Mouse (Mus musculus) lung, postnatal 0 days (tissue): ENCODE measurements around the gene Rora. TPM values are rescaled to one million over a fixed set of nuclear protein-coding genes. Genes with fewer than 3 reads are reported as not detected.
A peak's percentile ranks its signal among the peaks of the same experiment; 100 is the strongest.

Experiments
- ATAC-seq: fragments of 200-750 bp; cut with Nextera tagmentation; 2 replicates; pipeline ENCODE4 v1.8.0; 2017; ENCODE audit warnings: moderate library complexity
- DNase-seq: peaks from one replicate; pipeline ENCODE4 v3.0.0-alpha.2; 2016; ENCODE audit warnings: low spot score
- H3K27ac ChIP-seq: fragments of 300-500 bp; sonication (generic); 2 replicates; pipeline ENCODE4 v1.5.1; 2014; ENCODE audit warnings: antibody characterized with exemption, mild to moderate bottlenecking, low read length, mixed read lengths
- H3K27me3 ChIP-seq: fragments of 300-500 bp; sonication (generic); replicated peaks from 2 replicates; pipeline ENCODE4 v1.6.1; 2014; ENCODE audit warnings: low read length, mixed read lengths; ENCODE audit not compliant: insufficient read depth
- H3K36me3 ChIP-seq: fragments of 300-500 bp; sonication (generic); 2 replicates; pipeline ENCODE4 v1.6.1; 2014; ENCODE audit warnings: low read length, mixed read lengths; ENCODE audit not compliant: insufficient read depth
- H3K4me1 ChIP-seq: fragments of 300-500 bp; sonication (generic); 2 replicates; pipeline ENCODE4 v1.6.1; 2014; ENCODE audit warnings: antibody characterized with exemption, low read depth, low read length, mixed read lengths; ENCODE audit not compliant: insufficient read depth
- H3K4me2 ChIP-seq: fragments of 300-500 bp; sonication (generic); replicated peaks from 2 replicates; pipeline ENCODE4 v1.6.1; 2014; ENCODE audit warnings: low read depth, mild to moderate bottlenecking, low read length, moderate library complexity, mixed read lengths
- H3K4me3 ChIP-seq: fragments of 300-500 bp; sonication (generic); 2 replicates; pipeline ENCODE4 v1.5.1; 2014; ENCODE audit warnings: low read depth, low read length
- H3K9ac ChIP-seq: fragments of 300-500 bp; sonication (generic); replicated peaks from 2 replicates; pipeline ENCODE4 v1.6.1; 2014; ENCODE audit warnings: low read depth, mild to moderate bottlenecking
- H3K9me3 ChIP-seq: fragments of 300-500 bp; sonication (generic); 2 replicates; pipeline ENCODE4 v1.6.1; 2016; ENCODE audit warnings: low read length, mixed read lengths
- CTCF ChIP-seq: IDR thresholded peaks from 2 replicates; pipeline ENCODE4 v1.5.1; 2016; ENCODE audit warnings: antibody characterized with exemption, mild to moderate bottlenecking
- EP300 ChIP-seq: IDR thresholded peaks from 2 replicates; pipeline ENCODE4 v1.6.1; 2016; ENCODE audit warnings: antibody characterized with exemption, mild to moderate bottlenecking, control low read depth
- whole genome bisulfite sequencing: fragments of 180-500 bp; shearing (Covaris S2); extraction: QIAGEN DNeasy Blood & Tissue Kit; methylation state at CpG from one replicate; pipeline ENCODE4 v1.1.7; 2014; 5-methylcytosine and 5-hydroxymethylcytosine counted together
- polyA plus RNA-seq: library from polyadenylated mRNA; unstranded; fragments of >200 nt; fragmentation: Nextera tagmentation; extraction: Ambion mirVana; gene quantifications from 2 replicates; pipeline ENCODE4 v1.2.1, GENCODE M21; 2015

The Rora gene
- polyA plus RNA-seq, 1 experiment from 2014 or later, result 18.8 TPM

DNA sequence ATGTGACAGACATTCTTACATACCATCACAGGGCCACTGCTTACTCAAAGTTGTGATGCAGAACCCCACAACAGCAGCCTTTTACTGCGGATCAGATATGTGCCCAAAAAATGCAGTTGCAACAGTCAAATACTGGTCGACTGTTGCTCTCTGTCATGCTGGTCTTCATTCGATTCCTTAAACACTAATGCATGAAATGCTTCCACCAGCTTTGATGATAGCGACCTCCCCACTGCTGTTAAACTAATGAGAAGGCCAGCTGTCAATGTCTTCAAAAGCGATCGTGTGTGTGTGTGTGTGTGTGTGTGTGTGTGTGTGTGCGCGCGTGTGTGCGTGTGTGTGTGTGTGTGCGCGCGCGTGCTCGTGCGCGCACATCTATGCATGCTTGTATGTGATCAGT, 730.9 kb downstream of the Rora start:
- Histone ChIP-seq H3K9ac (no peak overlapping the region), H3K27ac (no peak overlapping the region), H3K4me2 (no peak overlapping the region; the same call in 1 of the 2 replicates), H3K9me3 (no peaks in the 10 kb centered on the region), H3K4me1 (no peaks in the 10 kb centered on the region), H3K27me3 (no peaks in the 10 kb centered on the region), H3K36me3 (no peaks in the 10 kb centered on the region), H3K4me3 (no peak overlapping the region)
- peak; percentile 13 for DNase-seq
- ATAC-seq, result peak; percentile 28; the same call in 1 of the 2 replicates
- WGBS, result 68% methylated on average over 17 of the region's 17 CpGs
- TF ChIP-seq CTCF (no peak), EP300 (no peak)

DNA sequence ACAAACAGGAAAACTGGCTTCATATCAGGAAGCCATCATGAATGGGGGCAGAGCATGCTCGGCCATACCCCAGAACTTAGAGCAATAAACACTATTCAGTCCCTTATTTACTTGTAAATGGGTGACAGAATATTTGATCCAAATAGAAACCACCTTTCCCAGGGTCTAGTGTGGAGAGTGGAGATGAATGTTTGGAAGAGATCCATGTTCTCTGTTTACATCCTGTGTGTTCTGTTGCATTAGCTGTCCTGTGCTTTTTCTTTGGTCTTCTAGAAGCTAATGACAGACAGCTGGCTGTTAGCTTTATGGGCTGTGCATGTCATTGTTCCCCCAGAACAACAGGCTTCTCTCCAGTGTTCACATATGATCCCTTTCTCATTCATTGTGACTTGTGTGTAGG, 731.3 kb downstream of the Rora start:
- DNase-seq (peak; percentile 70), ATAC-seq (peak; percentile 63)
- TF ChIP-seq EP300, result 0 out of 2 replicates have a peak, but pooled peaks have one; percentile 6
- TF ChIP-seq CTCF, result no peak
- no peaks in the 10 kb centered on the region for H3K9me3 ChIP-seq
- no peaks in the 10 kb centered on the region for H3K27me3 ChIP-seq
- H3K4me1 ChIP-seq, result no peaks in the 10 kb centered on the region
- H3K9ac ChIP-seq, result no peak overlapping the region
- H3K36me3 ChIP-seq, result no peaks in the 10 kb centered on the region
- 31% methylated on average over 1 of the region's 1 CpGs for WGBS
- H3K27ac ChIP-seq, result no peak overlapping the region
- no peak overlapping the region for H3K4me3 ChIP-seq
- H3K4me2 ChIP-seq, result no peak overlapping the region; the same call in 1 of the 2 replicates

DNA sequence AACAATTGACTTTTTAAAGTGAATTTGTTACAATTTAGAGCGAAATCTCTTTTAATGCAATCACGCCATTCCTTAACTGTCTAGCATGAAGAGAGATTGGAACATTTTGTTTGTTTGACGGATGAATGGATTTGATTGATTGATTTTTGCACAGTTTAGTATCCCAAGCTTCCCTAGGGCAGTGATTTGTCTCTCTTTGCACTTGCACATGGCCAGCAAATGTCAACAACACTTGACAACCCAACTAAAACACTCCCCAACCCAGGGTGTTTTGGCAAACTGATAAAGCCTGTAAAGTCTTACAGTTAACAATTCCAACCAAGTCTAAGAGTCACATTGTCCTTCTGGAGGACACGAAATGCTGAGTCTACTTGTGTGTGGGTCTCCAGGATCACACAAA, 733.7 kb downstream of the Rora start:
- H3K4me1 ChIP-seq, result no peaks in the 10 kb centered on the region
- H3K4me2 ChIP-seq, result no peak overlapping the region
- 51% methylated on average over 4 of the region's 4 CpGs for WGBS
- H3K27me3 ChIP-seq, result no peaks in the 10 kb centered on the region
- TF ChIP-seq EP300, result no peak
- TF ChIP-seq CTCF, result no peak
- DNase-seq (no peak), ATAC-seq (no peak)
- no peak overlapping the region for H3K4me3 ChIP-seq
- H3K9me3 ChIP-seq, result no peaks in the 10 kb centered on the region
- H3K36me3 ChIP-seq, result no peaks in the 10 kb centered on the region
- H3K27ac ChIP-seq, result no peak overlapping the region
- H3K9ac ChIP-seq, result no peak overlapping the region

DNA sequence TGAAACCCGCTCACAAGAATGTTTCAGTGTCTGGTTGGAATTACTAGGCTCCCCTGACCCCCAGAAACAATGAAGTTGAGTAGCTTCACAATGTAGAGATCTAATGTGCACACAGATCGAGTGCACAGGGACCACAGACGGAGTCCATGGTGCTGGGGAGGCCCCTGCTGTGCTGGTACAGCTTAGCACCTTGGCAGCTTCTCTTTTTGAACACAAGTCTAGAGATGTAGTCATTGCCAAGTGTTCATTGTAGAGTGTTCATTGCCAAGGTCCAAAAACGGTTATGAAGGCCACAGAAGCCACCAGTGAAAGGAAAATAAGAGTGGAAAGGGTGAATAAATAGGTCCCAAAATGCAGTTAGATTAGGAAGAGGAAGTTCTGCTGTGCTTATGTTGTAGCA, 737.0 kb downstream of the Rora start:
- H3K4me2 ChIP-seq, result no peak overlapping the region
- no peaks in the 10 kb centered on the region for H3K4me1 ChIP-seq
- no peak overlapping the region for H3K4me3 ChIP-seq
- H3K27ac ChIP-seq, result no peak overlapping the region
- no peaks in the 10 kb centered on the region for H3K27me3 ChIP-seq
- H3K9ac ChIP-seq, result no peak overlapping the region
- 72% methylated on average over 4 of the region's 4 CpGs for WGBS
- ATAC-seq (no peak), DNase-seq (no peak)
- H3K9me3 ChIP-seq, result no peaks in the 10 kb centered on the region
- H3K36me3 ChIP-seq, result no peaks in the 10 kb centered on the region
- no peak for TF ChIP-seq EP300
- TF ChIP-seq CTCF, result no peak

DNA sequence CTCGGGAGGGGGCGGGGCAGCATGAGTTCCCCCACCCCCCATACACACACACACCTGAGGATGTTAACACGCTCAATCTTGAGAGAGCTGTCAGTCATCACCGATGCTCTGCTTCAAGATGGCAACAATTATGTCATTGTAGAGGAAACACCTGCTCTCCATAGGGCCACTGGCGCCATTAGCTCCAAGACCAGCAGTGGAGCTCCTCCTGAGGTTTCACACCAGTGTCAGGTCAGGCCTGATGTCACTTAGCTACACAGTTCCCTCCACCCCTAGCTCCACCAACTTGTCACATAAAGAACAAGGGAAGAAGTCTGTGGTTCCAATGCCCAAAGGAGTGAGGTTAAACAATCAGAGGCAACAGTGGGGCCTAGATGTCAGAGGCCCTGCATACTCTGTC, 740.6 kb downstream of the Rora start:
- Histone ChIP-seq H3K9me3 (no peaks in the 10 kb centered on the region), H3K4me2 (no peak overlapping the region), H3K9ac (no peak overlapping the region), H3K36me3 (no peaks in the 10 kb centered on the region), H3K4me3 (no peak overlapping the region), H3K4me1 (peaks cover 6% of the 10 kb centered on the region; the same call in 1 of the 2 replicates), H3K27ac (no peak overlapping the region), H3K27me3 (no peaks in the 10 kb centered on the region)
- 80% methylated on average over 5 of the region's 5 CpGs for WGBS
- TF ChIP-seq CTCF, result no peak
- no peak for TF ChIP-seq EP300
- DNase-seq (no peak), ATAC-seq (no peak)

DNA sequence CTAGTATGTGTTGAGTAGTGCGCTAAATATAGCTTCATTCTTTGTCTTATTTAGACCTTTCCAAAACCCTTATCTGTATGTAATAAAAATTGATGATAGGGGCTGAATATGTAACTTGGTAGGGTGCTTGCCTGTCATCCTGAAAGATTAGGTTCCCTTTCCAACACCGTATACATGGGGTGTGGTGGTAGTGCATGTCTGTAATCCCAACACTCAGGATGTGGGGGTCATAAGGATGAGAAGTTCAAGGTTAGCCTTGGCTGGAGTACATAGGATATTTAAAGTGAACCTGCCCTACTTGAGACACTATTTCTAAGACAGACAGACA, 743.8 kb downstream of the Rora start:
- peak; percentile 21 for ATAC-seq
- WGBS, result 47% methylated on average over 2 of the region's 2 CpGs
- Histone ChIP-seq H3K9me3 (no peaks in the 10 kb centered on the region), H3K9ac (peak overlapping the region; percentile 99), H3K27ac (no peak overlapping the region), H3K4me2 (peak overlapping the region; percentile 87), H3K4me1 (peaks cover 6% of the 10 kb centered on the region; the same call in 1 of the 2 replicates), H3K4me3 (peak overlapping the region; percentile 90), H3K36me3 (no peaks in the 10 kb centered on the region), H3K27me3 (no peaks in the 10 kb centered on the region)
- DNase-seq, result no peak
- no peak for TF ChIP-seq EP300
- TF ChIP-seq CTCF, result no peak
